Mouse (Mus musculus) left cerebral cortex, adult 2 months (tissue): ENCODE data around the gene Ablim1. TPM values are rescaled to one million over a fixed set of nuclear protein-coding genes. Genes with fewer than 3 reads are reported as not detected.
A peak's percentile ranks its signal among the peaks of the same experiment; 100 is the strongest.

Source experiments
- DNase-seq, 2 experiments: peaks; one replicate each; pipeline ENCODE4 v3.0.0; 2021 to 2022; ENCODE audit warnings: low spot score in 2 of 2, mixed read lengths in 1 of 2; ENCODE audit errors: extremely low spot score in 1 of 2
- H3K27ac ChIP-seq: fragments of 200-600 bp; 2 replicates; pipeline ENCODE4 v1.8.1; 2022
- H3K4me3 ChIP-seq: fragments of 200-600 bp; 2 replicates; pipeline ENCODE4 v1.8.1; 2022
- CTCF ChIP-seq: fragments of 200-600 bp; IDR thresholded peaks from 2 replicates; pipeline ENCODE4 v1.8.1; 2022; ENCODE audit warnings: antibody characterized with exemption, mild to moderate bottlenecking, moderate library complexity
- intact Hi-C: fragments of 180-260 bp; cut with DNase I; formaldehyde crosslinking; loops from one replicate; pipeline ENCODE4 v1.15.1; 2025
- total RNA-seq, 2 experiments: library from RNA; stranded (reverse); gene quantifications; 2 replicates each; pipeline ENCODE4 v1.2.3; 2021

The Ablim1 gene
- total RNA-seq, 2 experiments from 2014 or later: 118 to 124 TPM

DNA sequence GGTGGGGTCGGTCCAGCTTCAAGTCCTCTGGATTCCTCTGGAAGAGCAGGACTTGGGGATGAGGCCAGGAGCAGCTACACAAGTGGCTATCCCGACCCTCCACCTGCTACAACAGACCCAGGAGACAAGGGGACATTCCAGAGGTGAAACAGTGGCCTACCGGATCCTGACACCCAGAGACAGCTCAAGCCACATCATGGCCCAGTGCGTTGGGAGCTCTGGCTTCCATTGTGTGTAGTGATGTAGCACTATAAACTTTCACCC, 215.7 kb downstream of the Ablim1 start:
- H3K27ac ChIP-seq: peak overlapping the region; percentile 78
- DNase-seq: no peak
- no peak overlapping the region for H3K4me3 ChIP-seq
- intact Hi-C loops: no loop called here
- TF ChIP-seq CTCF: no peak

DNA sequence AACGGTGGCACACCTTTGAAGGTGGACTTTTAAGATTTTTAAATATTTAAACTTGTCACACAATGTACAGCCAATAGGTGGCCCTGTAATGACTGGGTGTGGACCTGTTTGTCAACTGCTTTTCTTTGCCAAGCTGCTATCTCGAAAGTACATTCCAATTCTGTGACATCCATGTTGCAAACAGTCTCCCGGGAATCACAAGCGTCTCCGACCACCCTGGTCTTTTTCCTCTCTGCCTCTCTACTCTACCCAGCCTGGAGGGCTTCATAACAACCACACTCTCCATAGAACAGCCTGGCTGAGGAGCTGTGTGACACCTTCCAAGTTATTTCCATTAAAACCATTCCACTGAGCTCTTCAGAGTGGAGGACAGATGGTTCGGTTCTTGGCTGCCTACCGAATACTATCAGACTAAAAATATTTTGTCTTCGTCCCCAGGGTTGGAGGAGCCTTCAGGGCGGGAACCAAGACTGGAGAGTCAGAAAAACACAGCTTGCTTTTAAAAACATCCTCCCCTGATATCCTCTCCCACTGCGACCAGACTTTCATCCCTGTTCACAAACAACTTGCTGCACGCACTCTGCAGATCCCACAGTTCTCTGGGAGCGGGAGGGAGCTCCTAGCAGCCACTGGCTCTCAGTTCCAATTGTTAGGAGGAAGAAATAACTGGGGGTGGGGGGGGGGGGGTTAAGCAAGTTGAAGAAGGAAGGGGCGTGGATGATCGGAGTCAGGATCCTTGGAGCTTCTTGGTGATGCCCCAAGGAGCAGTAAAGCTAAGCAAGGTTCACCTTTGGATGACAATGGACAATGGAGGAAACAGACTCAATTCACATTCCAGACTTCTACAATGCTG, 216.3 kb downstream of the Ablim1 start:
- TF ChIP-seq CTCF: peak; percentile 29
- Histone ChIP-seq H3K27ac (peak overlapping the region; percentile 78), H3K4me3 (no peak overlapping the region)
- DNase-seq: peak; percentile 25 to 42
- intact Hi-C loops: no loop called here

DNA sequence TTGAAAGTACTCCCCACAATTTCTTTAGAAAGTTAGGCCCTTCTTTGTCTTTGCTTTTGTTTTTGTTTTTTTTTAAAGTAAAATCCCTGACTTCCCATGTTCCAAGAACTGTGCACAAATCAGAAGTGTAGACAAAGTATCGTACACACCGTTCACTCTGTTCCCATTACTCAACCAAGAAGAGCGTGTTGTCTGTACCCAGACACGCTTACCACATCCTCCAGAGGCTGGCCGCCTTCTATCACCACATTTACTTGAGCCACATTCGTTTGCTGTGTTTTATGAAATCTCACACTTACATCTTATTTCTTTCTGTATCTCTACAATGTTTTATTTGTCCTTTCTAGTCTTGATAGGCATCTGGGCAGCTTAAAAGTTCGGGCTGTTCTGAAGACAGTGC, 219.4 kb downstream of the Ablim1 start:
- no peak for TF ChIP-seq CTCF
- no peak for DNase-seq
- Histone ChIP-seq H3K4me3 (no peak overlapping the region), H3K27ac (0 out of 2 replicates have a peak overlapping the region, but pooled peaks have one; percentile 9)
- intact Hi-C loops: no loop called here

DNA sequence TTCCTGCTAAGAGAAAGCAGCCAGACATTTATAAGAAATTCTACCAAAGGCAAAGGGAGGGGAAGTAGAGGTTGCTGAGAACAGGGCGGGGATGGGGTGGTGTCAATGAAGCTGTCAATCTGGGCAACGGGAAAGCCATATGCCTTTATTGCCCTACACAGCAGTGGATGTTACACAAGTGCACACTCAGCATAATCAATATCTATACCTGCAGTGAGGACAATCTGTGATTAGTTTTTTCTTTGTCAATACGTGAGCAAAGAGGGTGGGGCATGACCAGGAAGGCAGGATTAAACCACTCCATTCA, 221.1 kb downstream of the Ablim1 start:
- DNase-seq: no peak
- Histone ChIP-seq H3K4me3 (no peak overlapping the region), H3K27ac (no peak overlapping the region)
- no peak for TF ChIP-seq CTCF
- intact Hi-C loops: no loop called here

DNA sequence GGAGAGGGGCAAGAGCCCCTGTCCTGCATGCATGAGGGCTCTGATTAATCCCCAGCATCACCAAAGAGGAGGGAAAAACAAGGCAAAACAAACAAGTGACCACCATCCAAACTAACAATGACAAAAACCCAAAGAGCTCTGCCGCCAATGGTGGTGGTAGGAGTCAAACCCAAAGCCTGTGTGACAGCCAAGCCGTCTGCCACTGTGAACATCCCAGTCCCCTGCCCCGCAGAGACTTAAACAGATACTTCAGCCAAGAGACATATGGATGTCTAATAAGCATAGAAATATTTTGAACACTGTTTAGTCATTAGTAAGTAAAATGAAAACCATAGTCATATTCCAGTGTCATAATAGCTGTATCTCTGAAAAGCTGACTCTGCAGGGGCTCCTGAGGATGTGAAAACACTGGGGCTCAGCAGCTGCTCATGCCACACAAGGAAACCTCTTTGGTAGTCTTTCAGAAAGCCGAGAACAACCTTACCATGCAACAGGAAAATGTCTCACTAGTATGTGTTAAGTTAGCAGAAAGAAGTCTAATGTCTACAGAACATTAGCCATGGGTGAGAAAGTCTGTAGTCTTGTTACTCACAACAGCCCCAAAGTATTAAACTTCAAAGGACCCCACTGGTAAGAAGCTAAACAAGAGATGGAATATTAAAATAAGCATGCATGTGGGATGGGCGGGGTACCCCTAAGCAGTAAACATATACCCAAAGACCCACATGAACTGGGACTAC, 221.6 kb downstream of the Ablim1 start:
- Histone ChIP-seq H3K27ac (no peak overlapping the region; the same call in none of the 2 replicates), H3K4me3 (no peak overlapping the region)
- intact Hi-C loops: no loop called here
- DNase-seq: no peak
- TF ChIP-seq CTCF: no peak

DNA sequence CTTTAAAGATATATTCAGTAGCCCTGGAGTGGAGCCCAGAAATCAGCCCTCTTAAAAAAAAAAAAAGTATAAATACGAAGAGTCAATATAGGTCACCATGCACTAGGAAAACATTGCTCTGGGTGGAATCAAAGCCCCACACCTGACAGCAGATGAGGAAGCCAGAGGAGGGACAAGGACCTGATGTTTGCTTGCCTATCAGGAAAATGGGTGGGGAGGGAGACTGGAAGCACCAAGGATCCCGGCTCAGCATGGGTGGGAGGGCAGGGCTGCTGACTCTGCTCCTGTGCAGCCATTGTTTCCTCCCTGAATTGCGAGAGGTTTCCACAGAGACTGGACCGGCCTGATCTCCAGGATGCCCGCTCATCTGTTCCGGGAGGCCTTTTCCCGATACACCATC, 223.4 kb downstream of the Ablim1 start:
- H3K27ac ChIP-seq: peak overlapping the region; percentile 55; the same call in 1 of the 2 replicates
- TF ChIP-seq CTCF: no peak
- DNase-seq: no peak
- no peak overlapping the region for H3K4me3 ChIP-seq
- intact Hi-C loops: no loop called here

DNA sequence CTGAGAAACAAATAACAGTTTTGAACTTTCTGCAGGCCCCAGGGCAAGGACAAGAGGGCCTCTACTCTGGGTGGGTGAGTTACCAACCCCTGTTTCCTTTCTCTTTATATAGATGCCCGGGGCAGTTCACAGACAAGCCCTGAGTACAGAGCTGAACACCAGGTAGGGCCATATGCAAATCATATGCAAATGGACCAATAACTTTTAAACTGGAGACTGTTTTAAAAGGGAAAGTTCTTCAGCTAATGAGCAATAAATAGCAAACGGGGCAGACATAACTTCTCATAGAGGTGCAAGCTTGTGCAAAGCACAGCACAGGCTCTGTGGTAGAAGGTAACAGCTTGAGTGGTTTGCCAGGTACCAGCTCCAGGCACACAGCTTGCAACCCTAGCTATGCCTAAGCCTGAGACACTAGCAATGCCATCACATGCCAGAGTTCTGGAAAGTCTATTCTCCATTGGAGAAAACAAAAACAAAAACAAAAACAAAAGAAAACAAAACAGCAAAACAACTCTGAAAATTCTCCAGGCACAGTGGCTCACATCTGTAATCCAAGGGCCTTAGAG, 225.8 kb downstream of the Ablim1 start:
- no peak overlapping the region for H3K4me3 ChIP-seq
- TF ChIP-seq CTCF: no peak
- DNase-seq: no peak
- peak overlapping the region; percentile 11; the same call in 1 of the 2 replicates for H3K27ac ChIP-seq
- intact Hi-C loops: no loop called here

DNA sequence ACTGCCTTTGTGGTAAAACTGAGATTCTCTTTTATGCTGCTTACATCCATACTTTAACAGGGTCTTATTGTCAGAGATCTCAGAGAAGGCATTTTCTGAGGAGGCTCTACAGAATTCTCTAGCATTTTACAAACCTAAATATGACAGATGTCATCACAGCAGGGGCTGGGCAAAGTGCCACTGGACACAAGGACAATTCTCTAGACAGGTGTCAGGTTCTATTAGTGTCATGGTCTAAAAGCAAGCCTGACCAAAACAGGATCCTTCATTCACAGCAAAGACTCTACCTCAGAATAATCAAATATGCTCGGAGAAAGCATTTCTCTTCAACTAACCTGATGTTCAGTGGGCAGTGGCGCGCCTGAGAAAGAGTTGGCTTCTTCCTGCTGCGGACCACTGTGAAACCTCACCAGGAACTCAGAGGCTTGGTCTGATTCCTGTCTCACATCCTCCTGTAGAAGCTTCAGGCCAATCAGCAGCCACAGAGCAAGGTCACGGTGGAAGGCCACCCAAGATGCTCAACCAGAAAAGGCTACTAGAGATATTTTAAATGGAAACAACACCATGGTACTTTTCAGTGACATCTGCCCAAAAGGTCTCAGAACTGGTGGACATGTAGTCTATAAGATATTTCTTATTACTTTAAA, 230.1 kb downstream of the Ablim1 start:
- Histone ChIP-seq H3K4me3 (no peak overlapping the region), H3K27ac (no peak overlapping the region)
- no peak for TF ChIP-seq CTCF
- no peak for DNase-seq
- intact Hi-C loops: no loop called here

DNA sequence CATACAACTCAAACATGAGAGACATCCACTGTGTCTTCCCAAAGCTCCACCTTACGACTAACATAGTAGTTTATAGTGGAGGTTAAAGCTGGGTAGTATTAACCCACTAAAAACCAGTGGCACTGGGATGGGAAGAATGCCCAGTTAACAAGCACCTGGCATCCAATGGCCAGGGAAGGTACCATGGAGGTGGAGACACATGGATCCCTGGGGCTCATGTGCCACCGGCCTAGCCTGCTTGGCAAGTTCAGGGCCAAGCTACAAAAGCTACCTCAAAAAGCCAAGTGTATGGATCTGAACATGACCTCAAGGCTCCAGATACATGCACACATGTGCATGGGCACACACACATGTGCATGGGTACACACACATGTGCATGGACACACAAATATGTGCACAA, 230.8 kb downstream of the Ablim1 start:
- no peak for TF ChIP-seq CTCF
- intact Hi-C loops: no loop called here

DNA sequence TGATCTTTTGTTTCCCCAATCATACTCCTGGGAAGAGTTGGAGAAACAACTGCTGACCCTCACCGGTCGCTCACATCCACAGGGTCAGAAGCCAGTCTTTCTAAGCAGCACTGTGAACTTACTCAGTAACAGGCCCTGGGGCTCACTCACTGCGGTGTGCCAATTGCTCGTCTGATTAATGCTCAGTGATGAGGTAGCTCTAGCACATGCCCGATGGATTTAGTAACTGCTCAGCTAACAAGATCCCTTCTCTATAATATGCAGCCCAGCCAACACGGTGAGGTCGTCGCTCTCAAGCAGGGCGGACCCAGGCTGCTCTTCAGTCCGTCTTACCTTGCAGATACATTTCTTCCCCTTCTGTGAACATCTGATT, 231.6 kb downstream of the Ablim1 start:
- no peak overlapping the region for H3K27ac ChIP-seq
- H3K4me3 ChIP-seq: no peak overlapping the region
- no peak for DNase-seq
- intact Hi-C loops: no loop called here
- no peak for TF ChIP-seq CTCF

More for the DNA sequence above, 230.8 kb downstream of the Ablim1 start:
- no peak overlapping the region for H3K27ac ChIP-seq
- no peak overlapping the region for H3K4me3 ChIP-seq
- DNase-seq: no peak

DNA sequence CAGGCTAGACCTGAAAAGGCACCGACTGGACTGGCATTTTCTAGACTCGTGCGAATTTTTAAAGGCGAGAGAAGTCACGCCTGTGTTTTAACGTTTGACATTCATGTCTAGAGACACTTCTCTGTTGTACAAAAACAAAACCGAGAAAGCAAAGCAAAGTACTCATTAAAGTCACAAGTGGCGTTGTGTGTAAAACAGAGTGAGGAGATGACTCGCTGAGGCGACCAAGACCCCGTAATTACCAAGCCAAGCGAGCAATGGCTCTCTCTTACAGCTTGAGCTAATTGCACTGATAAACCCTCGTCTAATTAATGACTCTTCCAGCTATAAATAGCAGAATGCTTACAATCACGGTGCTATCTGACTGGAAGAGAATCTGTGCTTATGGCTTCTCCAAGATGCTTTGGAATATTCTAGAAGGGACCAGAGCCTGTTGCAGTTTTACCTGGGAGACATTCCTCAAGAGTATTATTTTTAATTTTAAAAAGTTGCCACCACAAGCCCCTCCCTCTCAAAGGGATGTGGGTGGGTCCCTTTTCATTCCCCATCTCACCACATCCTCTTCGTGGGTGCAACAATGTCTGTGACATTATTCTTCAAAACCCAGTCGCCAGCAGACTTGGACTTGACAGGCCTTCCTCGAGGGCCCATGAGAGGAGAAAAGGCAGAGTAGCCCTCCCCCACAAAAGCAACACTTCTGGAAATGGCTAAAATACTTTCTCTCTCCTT, 232.1 kb downstream of the Ablim1 start:
- no peak for DNase-seq
- Histone ChIP-seq H3K4me3 (no peak overlapping the region), H3K27ac (no peak overlapping the region)
- intact Hi-C loops: no loop called here
- TF ChIP-seq CTCF: no peak

DNA sequence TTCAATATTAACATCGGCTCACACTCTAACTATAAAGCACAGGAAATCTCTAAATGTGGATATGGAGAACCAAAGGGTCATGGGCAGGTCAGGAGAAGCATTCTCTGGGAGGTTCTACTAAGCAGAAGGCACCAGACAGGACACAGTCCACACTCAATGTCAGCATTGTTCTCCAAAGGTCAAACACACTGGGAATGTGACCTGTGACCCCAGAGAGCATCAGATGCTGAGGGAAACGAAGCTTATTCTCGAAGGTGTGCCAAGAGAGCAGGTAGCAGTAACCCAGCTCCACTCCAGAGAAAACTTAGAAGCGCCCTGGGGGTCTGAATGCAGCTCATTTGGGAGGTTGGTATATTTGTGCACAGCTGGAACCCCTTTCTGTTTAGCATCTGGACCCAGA, 233.2 kb downstream of the Ablim1 start:
- intact Hi-C loops: no loop called here
- no peak for DNase-seq
- no peak overlapping the region for H3K4me3 ChIP-seq
- no peak overlapping the region for H3K27ac ChIP-seq
- TF ChIP-seq CTCF: no peak
